Mouse (Mus musculus): ENCODE data around the gene E2f3.

Gene E2f3

DNA sequence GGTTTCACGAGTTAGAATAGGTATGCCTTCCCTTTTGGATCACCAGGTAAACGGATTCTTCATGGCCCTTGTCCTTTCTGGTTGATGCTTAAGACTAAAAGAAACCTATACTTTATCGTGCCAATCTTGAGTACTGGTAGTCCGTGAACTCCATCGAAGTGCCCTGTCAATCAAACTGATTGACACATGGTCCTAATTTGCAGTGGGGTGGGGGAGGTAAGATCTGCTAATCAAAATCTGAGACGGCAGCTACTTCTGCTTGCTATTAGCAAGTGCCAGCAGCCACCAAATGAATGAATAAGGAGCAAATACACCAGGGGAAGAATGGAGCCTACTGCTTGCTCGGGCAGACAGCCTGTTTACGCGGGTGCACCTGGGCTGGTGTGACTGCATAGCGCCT, 72.3 kb downstream of the E2f3 start:
- DNase-seq, result no peak

DNA sequence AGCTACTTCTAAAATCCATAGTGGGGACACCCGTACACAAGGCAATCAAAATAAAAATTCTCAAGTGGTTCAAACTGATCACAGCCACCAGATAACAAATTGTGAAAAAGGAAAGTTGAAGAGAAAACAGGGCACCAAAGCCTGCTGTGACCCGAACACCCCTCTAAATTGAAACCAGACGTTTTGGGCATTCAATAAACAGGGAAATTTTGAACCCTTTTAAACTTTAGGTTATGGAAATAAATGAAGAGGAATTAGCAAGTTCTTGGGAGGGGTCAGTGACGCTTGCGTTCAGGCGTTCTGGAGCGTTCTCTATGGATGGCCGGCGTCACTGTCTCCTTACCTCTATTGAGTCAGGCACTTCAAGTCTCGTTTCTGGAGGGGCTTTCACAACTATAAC, 72.8 kb downstream of the E2f3 start:
- DNase-seq, result no peak

DNA sequence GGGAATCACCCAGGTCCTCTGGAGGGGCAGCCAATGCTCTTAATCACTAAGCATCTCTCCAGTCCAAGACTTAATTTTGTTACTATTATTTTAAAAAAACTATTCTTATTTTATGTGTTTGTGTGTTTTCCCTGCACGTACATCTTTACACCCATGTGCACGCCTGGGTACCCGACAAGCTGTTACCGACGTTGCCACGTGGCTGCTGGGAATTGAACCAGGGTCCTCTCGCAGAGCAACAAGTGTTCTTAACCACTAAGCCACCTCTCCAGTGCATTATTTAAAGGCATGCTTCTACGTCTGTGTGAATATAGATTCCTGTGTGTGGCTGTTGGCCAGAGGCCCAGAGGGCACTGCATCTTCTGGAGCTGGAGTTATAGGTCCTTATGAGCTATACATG, 73.6 kb downstream of the E2f3 start:
- DNase-seq, result no peak

DNA sequence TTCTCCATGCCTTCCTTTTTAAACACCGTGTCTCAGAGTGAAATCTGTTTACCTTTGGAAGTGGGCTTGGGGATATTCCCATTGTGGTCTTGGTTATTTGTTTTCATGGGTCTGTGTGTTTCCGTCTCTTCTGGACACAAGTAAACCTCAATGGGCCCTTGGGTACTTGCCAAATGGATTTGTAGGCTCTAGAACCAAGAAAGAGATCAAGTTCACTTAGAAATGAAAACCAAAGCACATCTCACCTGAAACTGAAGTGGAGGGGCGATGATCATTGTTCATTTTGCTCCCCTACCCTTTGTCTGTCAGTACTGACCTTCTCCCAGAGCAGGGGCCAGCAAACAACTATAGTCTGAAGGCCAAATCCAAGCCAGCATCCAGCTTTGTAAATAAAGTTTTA, 74.7 kb downstream of the E2f3 start:
- DNase-seq, result no peak

DNA sequence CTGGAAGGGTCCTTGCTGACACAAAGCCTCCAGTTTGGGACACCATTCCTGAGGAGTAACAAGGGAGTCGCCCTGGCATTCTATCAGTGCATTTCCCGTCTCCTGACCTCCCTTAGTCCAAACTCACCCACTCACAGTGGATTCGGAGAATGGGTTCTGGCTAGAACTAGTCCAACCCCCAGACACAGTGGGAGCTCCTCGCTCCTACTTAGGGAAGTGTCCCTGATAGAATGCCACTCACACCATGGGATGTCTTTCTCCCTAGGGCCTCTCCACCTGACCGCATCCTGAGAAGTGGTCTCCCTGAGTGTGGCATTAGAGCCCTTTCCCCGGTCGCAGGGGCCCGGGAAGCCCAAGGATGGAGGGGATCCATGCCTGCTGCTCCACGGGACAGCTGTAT, 77.4 kb downstream of the E2f3 start:
- no peak for DNase-seq

DNA sequence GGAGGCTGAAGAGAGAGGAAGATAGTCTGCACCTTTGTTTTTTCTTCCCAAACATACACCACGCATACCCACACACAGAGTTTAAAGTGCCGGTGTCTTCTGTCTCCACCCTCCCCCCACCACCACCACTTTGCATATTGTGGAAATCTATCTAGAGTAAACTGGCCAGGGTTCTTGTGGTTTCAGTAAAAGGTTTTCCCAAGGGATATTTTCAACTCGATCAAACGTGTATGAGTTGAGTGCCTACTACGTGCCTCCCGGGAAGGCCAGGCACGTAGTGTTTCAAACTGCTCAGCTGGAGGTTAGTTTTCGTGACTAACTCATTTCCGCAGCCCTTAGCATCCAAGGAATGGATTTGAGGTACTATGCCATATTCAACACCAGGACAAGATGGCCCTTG, 77.9 kb downstream of the E2f3 start:
- no peak for DNase-seq

DNA sequence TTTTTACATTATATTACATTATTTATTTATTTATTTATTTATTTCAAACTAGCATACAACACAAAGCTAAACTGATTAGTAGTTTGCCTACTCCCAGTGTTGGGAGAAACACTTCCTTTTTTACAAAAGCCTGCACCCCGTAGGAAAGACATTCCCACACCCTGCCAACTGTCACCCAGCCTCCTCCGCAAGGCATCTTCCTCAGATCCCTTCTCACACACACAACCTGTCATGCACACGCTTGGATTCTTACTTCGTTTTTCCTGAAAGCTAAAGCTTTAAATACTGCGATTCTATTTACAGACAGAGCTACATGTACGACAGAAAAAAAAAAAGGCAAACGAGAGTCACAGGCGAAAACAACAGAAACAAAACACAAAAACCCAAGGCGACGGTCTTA, 79.1 kb downstream of the E2f3 start:
- peak; percentile 62 for DNase-seq

DNA sequence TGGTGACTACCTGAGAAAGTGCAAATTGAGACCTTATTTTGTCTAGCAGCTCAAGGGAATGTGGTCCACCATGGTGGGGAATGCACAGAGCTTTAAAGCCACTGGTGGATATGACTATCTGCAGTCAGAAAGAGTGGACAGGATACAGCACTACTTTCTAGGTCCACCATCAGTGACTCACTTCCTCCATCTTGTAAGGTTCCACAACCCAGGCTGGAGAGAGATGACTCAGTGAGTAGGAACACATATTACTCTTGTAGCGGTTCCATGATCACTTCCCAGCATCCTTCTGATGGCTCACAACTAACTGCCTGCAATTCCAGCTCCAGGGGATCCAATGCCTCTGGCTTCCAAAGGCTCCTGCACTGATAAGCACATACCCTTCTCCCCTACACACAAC, 82.5 kb downstream of the E2f3 start:
- no peak for DNase-seq

DNA sequence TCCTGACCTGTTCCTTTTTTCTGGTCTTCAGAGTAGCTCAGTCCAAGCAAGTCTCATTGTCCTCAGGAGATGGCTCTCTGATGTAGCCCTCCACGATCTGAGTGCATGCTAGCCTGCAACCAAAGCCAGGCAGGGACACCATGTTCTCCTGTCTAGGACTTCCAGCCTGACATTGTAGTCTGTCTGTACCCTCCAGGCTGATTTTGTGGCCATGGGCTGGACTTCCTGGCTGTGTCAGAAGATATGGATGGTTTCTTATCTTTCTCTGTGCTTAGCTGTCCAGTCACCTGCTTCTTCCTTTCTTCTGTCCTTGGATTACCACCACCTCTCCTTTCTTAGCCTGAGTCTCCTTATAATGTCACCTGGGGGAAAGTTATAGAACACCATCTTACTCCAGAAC, 83.2 kb downstream of the E2f3 start:
- DNase-seq, result no peak

DNA sequence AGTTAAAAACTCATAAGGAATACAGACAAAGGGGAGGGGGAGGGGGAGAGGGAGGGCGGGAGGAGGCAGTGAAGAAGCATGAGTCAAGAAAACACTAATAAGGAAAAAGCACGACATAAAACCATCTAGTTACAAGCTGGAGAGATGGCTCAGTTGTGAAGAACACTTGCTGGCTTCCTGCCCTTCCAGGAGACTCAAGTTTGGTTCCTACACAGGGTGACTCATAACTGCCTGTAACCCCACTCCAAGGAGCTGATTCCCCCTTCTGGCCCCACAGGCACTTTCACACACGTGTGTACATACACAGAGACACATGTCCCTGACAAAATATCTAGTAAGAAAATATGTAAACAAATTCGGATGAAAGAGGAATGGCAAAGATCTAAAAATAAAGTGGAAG, 84.2 kb downstream of the E2f3 start:
- peak; percentile 52 for DNase-seq

DNA sequence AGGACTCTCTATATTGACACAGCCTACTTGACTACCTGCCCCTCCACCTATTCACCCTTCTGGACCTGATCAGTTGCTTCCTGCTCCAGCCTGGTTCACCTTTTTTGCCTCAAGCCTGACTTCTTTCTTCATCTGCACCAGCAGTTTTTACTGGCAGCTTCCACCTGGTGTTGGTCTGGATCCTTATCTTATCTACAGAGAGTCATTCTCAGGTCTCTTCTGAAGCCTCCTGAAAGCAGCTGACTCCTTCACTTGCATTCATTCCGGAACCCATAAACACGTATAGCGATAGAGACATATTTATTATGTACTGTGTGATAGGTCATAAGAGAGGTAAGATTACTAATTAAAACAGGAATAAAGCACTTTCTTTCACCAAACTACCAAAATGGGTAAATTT, 119.1 kb downstream of the E2f3 start:
- no peak for DNase-seq

DNA sequence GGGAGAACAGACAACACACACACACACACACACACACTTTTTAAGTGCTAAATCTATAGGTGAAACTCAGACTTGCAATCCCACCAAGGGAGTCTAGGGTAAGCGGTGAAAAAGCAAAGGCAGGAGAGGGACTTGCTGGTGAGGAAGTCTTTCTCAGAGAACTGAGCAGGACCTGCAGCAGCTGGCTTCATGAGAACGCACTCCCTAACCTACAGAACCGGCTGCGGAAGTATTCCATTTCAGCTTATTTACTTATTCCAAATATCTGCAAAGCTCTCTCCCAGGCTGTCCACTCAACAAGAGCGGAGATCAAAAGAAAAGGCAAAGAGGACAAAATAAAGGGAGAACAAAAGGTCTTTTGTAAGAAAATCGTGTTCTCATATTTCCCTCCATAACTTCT, 121.5 kb downstream of the E2f3 start:
- DNase-seq, result no peak

DNA sequence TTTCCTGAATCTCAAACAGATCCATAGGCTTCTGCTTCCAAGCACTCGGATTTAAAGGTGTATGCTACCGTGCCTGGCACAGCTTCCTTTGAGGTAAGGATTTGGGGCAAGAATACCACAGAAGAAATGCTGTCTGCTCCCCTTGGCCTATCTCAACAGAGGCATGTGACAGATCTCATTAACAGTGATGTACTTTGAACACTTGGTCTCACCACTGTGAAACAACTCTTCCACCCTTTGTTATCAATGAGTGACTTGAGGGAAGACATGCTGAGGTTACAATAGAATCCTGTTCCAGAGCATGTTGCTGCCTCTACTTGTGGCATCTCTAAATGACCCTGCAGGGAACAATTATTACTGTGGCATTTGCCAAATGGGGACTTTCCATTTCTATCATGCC, 125.8 kb downstream of the E2f3 start:
- no peak for DNase-seq

DNA sequence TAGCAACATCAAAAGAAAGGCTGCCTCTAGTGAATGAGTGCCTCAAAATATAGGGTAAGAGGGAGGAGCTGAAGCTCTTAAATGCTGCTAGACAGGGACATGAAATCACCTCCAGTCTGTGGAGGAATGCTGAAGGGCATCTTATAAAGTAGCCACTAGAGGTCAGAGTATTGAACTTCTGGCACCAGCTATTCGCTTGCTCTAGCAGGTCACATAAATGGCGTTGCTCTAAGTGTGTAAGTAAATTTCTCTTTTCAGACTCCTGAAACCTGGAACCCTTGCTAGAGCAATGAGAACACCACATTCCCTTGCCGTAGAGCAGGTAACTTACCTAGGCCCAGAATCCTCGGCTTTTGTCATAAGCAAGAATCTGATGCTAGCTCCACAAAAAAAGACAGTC, 128.4 kb downstream of the E2f3 start:
- peak; percentile 14 for DNase-seq
